Mouse (Mus musculus) midbrain, postnatal 0 days (tissue): ENCODE results near the gene Scube3. TPM values are rescaled to one million over a fixed set of nuclear protein-coding genes. Genes with fewer than 3 reads are reported as not detected.

Experiments
- ATAC-seq: fragments of 200-750 bp; cut with Nextera tagmentation; 2 replicates; pipeline ENCODE4 v1.8.0; 2017; ENCODE audit warnings: moderate number of reproducible peaks, mild to moderate bottlenecking, moderate TSS enrichment, moderate library complexity; ENCODE audit not compliant: low FRiP score
- DNase-seq: peaks from one replicate; pipeline ENCODE4 v3.0.0-alpha.2; 2015; ENCODE audit warnings: low spot score
- H3K27ac ChIP-seq: fragments of 300-500 bp; sonication (generic); 2 replicates; pipeline ENCODE4 v1.5.1; 2014; ENCODE audit warnings: low read depth, mild to moderate bottlenecking, low read length, mixed read lengths
- H3K27me3 ChIP-seq: fragments of 300-500 bp; sonication (generic); 2 replicates; pipeline ENCODE4 v1.6.1; 2014; ENCODE audit warnings: low read length, control low read depth, mixed read lengths; ENCODE audit not compliant: insufficient read depth
- H3K36me3 ChIP-seq: fragments of 300-500 bp; sonication (generic); 2 replicates; pipeline ENCODE4 v1.6.1; 2014; ENCODE audit warnings: low read length, control low read depth, mixed read lengths; ENCODE audit not compliant: insufficient read depth
- H3K4me1 ChIP-seq: fragments of 300-500 bp; sonication (generic); 2 replicates; pipeline ENCODE4 v1.6.1; 2014; ENCODE audit warnings: mild to moderate bottlenecking, control low read depth, antibody characterized with exemption, low read length, mixed read lengths; ENCODE audit not compliant: insufficient read depth
- H3K4me2 ChIP-seq: fragments of 300-500 bp; sonication (generic); 2 replicates; pipeline ENCODE4 v1.6.1; 2014; ENCODE audit warnings: low read depth, mild to moderate bottlenecking, low read length, mixed read lengths; ENCODE audit not compliant: poor library complexity, severe bottlenecking
- H3K4me3 ChIP-seq: fragments of 300-500 bp; sonication (generic); 2 replicates; pipeline ENCODE4 v1.5.1; 2014; ENCODE audit warnings: low read depth, mild to moderate bottlenecking, low read length, moderate library complexity
- H3K9ac ChIP-seq: fragments of 300-500 bp; sonication (generic); replicated peaks from 2 replicates; pipeline ENCODE4 v1.6.1; 2014; ENCODE audit warnings: mild to moderate bottlenecking, low read length, moderate library complexity, mixed read lengths; ENCODE audit not compliant: poor library complexity, severe bottlenecking
- H3K9me3 ChIP-seq: fragments of 300-500 bp; sonication (generic); 2 replicates; pipeline ENCODE4 v1.6.1; 2016; ENCODE audit warnings: low read length, control low read depth
- CTCF ChIP-seq: IDR thresholded peaks from 2 replicates; pipeline ENCODE4 v1.5.1; 2016; ENCODE audit warnings: antibody characterized with exemption, mild to moderate bottlenecking
- WGBS: fragments of 180-500 bp; shearing (Covaris S2); extraction: QIAGEN DNeasy Blood & Tissue Kit; methylation state at CpG from one replicate; pipeline ENCODE4 v1.1.7; 2014; 5-methylcytosine and 5-hydroxymethylcytosine counted together
- polyA plus RNA-seq: library from polyadenylated mRNA; unstranded; fragments of >200 nt; fragmentation: Nextera tagmentation; extraction: Ambion mirVana; gene quantifications from 2 replicates; pipeline ENCODE4 v1.2.1, GENCODE M21; 2015
- total RNA-seq: library from RNA; depleted of rRNA; stranded (reverse); fragments of >200 nt; gene quantifications from 2 replicates; pipeline ENCODE4 v1.2.3, GENCODE M21; 2014

Scube3 gene
- total and polyA plus RNA-seq, 2 experiments from 2014 or later = 3.9 to 19.9 TPM

GRCm38 (mm10) chr17:28136266-28136665, 5.7 kb upstream of the Scube3 start:
- no peaks in the 10 kb centered on the region for H3K27me3 ChIP-seq
- no peak overlapping the region for H3K27ac ChIP-seq
- no peaks in the 10 kb centered on the region for H3K9me3 ChIP-seq
- H3K4me1 ChIP-seq = no peaks in the 10 kb centered on the region
- no peak for ATAC-seq
- 35% methylated on average over 5 of the region's 5 CpGs for WGBS
- H3K36me3 ChIP-seq = no peaks in the 10 kb centered on the region
- peak; percentile 40 for DNase-seq
- no peak overlapping the region for H3K4me3 ChIP-seq
- TF ChIP-seq CTCF = no peak
- no peak overlapping the region for H3K4me2 ChIP-seq
- no peak overlapping the region for H3K9ac ChIP-seq

GRCm38 (mm10) chr17:28138013-28138412, 3.9 kb upstream of the Scube3 start:
- Histone ChIP-seq H3K27me3 (no peaks in the 10 kb centered on the region), H3K9me3 (no peaks in the 10 kb centered on the region), H3K4me1 (no peaks in the 10 kb centered on the region), H3K9ac (no peak overlapping the region), H3K4me3 (no peak overlapping the region), H3K27ac (no peak overlapping the region), H3K4me2 (no peak overlapping the region), H3K36me3 (no peaks in the 10 kb centered on the region)
- 88% methylated on average over 8 of the region's 8 CpGs for WGBS
- ATAC-seq (no peak), DNase-seq (no peak)
- TF ChIP-seq CTCF = no peak

GRCm38 (mm10) chr17:28138685-28139084, 3.3 kb upstream of the Scube3 start:
- ATAC-seq (no peak), DNase-seq (no peak)
- no peak overlapping the region for H3K4me3 ChIP-seq
- 77% methylated on average over 9 of the region's 9 CpGs for WGBS
- H3K9me3 ChIP-seq = no peaks in the 10 kb centered on the region
- H3K4me2 ChIP-seq = no peak overlapping the region
- no peak for TF ChIP-seq CTCF
- H3K36me3 ChIP-seq = no peaks in the 10 kb centered on the region
- no peak overlapping the region for H3K27ac ChIP-seq
- H3K4me1 ChIP-seq = no peaks in the 10 kb centered on the region
- H3K9ac ChIP-seq = no peak overlapping the region
- no peaks in the 10 kb centered on the region for H3K27me3 ChIP-seq

- WGBS = 26% methylated on average over 13 of the region's 13 CpGs
- TF ChIP-seq CTCF = no peak
- ATAC-seq (no peak), DNase-seq (no peak)
- Histone ChIP-seq H3K27me3 (no peaks in the 10 kb centered on the region), H3K36me3 (no peaks in the 10 kb centered on the region), H3K9me3 (no peaks in the 10 kb centered on the region), H3K4me3 (no peak overlapping the region), H3K9ac (peak overlapping the region; percentile 33; the same call in 1 of the 2 replicates), H3K27ac (peak overlapping the region; percentile 85), H3K4me1 (0 out of 2 replicates have a peak, but pooled peaks cover 7% of the 10 kb centered on the region), H3K4me2 (peak overlapping the region; percentile 93)
Observed at GRCm38 (mm10) chr17:28140431-28141204, 1.3 kb upstream of the Scube3 start.

- 3% methylated on average over 15 of the region's 15 CpGs for WGBS
- TF ChIP-seq CTCF = no peak
- Histone ChIP-seq H3K9me3 (no peaks in the 10 kb centered on the region), H3K4me3 (peak overlapping the region; percentile 76), H3K4me1 (0 out of 2 replicates have a peak, but pooled peaks cover 8% of the 10 kb centered on the region), H3K27me3 (no peaks in the 10 kb centered on the region), H3K36me3 (no peaks in the 10 kb centered on the region), H3K27ac (peak overlapping the region; percentile 85), H3K4me2 (peak overlapping the region; percentile 93), H3K9ac (peak overlapping the region; percentile 79)
- ATAC-seq (0 out of 2 replicates have a peak, but pooled peaks have one; percentile 9), DNase-seq (no peak)
Observed at GRCm38 (mm10) chr17:28141205-28141650, 713 bp upstream of the Scube3 start.
